Mouse (Mus musculus): ENCODE data around the gene B3galt1. TPM values are rescaled to one million over a fixed set of nuclear protein-coding genes. Genes with fewer than 3 reads are reported as not detected.

B3galt1 gene
- polyA plus RNA-seq, 1 experiment from 2014 or later, result 8.3 TPM

DNA sequence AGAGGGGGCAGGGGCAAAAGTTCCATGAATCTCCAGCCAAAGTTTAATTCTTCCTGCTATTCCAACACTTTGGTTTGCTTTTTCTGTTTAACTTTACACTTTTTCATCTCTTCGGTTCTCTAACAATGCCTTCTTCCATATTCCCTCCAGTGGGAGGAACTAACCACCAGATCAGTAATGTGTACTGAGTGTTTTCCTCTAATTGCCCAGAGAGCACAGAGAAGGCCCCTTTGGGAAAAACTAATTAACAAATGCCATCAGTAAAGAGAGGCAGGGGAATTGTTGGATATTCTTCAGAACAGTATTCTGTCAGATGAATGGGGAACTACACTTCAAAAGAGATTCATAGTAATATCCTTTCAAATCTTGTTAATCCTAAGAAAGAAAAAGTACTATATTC is 338.1 kb downstream of the B3galt1 start:
- Histone ChIP-seq H3K36me3 (ENCODE audit: control insufficient read depth, insufficient read depth, low read length) (no peaks in the 10 kb centered on the region), H3K4me1 (ENCODE audit: control insufficient read depth, insufficient read depth, low read length) (no peaks in the 10 kb centered on the region), H3K27ac (replicated peaks; ENCODE audit: low read depth, low read length) (no peak overlapping the region), H3K4me2 (ENCODE audit: low read depth, low read length) (no peak overlapping the region), H3K9ac (ENCODE audit: low read depth, low read length) (no peak overlapping the region), H3K9me3 (ENCODE audit: control insufficient read depth, low read length) (no peaks in the 10 kb centered on the region), H3K4me3 (ENCODE audit: low read depth, low read length) (no peak overlapping the region), H3K27me3 (replicated peaks; ENCODE audit: control insufficient read depth, insufficient read depth, low read length) (no peaks in the 10 kb centered on the region)
- no peak for DNase-seq (ENCODE audit: low spot score)
- 57% methylated on average over 1 of the region's 1 CpGs for WGBS
- no peak for ATAC-seq (ENCODE audit: low read depth)

DNA sequence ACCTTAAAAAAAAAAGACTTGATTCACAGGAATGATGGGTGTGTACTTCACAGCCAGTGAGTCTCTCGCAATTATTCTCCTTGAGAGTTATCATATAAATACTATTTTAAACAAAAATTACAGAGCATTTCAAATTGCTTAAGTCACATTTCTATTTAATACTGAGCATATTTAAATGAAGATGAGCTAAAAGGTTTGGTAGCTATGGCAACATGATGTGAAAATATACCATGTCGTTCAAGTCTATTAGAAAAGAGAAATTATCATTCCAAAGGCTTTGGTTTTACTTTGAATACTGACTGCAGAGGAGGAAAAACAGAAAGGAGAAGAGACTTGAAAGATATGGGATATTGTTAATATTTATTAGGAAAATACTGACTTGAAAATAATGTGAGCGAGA is 366.3 kb downstream of the B3galt1 start:
- Histone ChIP-seq H3K27me3 (replicated peaks; ENCODE audit: control insufficient read depth, insufficient read depth, low read length) (no peaks in the 10 kb centered on the region), H3K9me3 (ENCODE audit: control insufficient read depth, low read length) (no peaks in the 10 kb centered on the region), H3K27ac (replicated peaks; ENCODE audit: low read depth, low read length) (no peak overlapping the region), H3K36me3 (ENCODE audit: control insufficient read depth, insufficient read depth, low read length) (no peaks in the 10 kb centered on the region), H3K4me1 (ENCODE audit: control insufficient read depth, insufficient read depth, low read length) (no peaks in the 10 kb centered on the region), H3K9ac (ENCODE audit: low read depth, low read length) (no peak overlapping the region), H3K4me2 (ENCODE audit: low read depth, low read length) (no peak overlapping the region), H3K4me3 (ENCODE audit: low read depth, low read length) (no peak overlapping the region)
- WGBS, result 80% methylated on average over 3 of the region's 3 CpGs
- DNase-seq (ENCODE audit: low spot score), result no peak
- no peak for ATAC-seq (ENCODE audit: low read depth)

DNA sequence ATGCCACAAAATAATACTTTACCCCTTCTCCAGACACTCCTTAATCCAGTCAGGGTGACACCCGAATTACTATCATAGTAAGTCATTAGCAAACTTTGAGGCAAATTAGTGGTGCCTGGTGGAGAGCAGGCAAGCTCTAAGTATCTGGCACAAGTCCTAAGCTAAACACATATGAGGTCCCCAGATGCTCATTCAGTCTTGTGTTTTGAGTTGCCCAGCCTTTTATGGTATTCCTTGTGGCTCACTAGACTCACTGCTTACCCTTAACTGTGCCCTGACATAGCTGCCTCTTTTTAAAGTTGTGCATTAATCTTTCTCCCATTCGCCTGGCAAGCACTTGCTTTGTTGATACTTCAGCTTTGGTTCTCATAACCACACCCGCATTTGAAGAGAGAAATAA is 382.7 kb downstream of the B3galt1 start:
- Histone ChIP-seq H3K4me3 (ENCODE audit: low read depth, low read length) (no peak overlapping the region), H3K27me3 (replicated peaks; ENCODE audit: control insufficient read depth, insufficient read depth, low read length) (no peaks in the 10 kb centered on the region), H3K4me2 (ENCODE audit: low read depth, low read length) (no peak overlapping the region), H3K9ac (ENCODE audit: low read depth, low read length) (no peak overlapping the region), H3K27ac (replicated peaks; ENCODE audit: low read depth, low read length) (no peak overlapping the region), H3K36me3 (ENCODE audit: control insufficient read depth, insufficient read depth, low read length) (no peaks in the 10 kb centered on the region), H3K4me1 (ENCODE audit: control insufficient read depth, insufficient read depth, low read length) (no peaks in the 10 kb centered on the region), H3K9me3 (ENCODE audit: control insufficient read depth, low read length) (no peaks in the 10 kb centered on the region)
- no peak for ATAC-seq (ENCODE audit: low read depth)
- WGBS, result 66% methylated on average over 3 of the region's 3 CpGs
- no peak for DNase-seq (ENCODE audit: low spot score)

DNA sequence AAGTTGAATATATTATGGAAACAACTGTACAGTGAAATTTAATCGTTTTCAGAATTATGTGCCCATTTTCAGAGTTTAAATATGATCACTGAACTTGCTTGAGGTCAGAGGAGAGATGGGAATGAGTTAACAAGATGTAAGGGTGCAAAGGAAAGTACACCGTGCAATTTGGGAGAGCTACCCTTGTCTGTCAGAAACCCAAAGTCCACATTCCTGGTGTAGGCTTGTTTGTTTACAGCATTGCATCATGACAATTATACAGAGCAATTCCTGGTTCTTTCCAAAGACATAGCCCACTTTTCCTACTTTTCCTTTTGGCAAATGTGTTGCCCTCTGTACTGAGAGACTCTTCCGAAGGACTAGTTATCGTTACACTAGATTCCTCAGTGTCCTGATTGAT is 390.5 kb downstream of the B3galt1 start:
- Histone ChIP-seq H3K4me1 (ENCODE audit: control insufficient read depth, insufficient read depth, low read length) (no peaks in the 10 kb centered on the region), H3K36me3 (ENCODE audit: control insufficient read depth, insufficient read depth, low read length) (no peaks in the 10 kb centered on the region), H3K9ac (ENCODE audit: low read depth, low read length) (no peak overlapping the region), H3K27ac (replicated peaks; ENCODE audit: low read depth, low read length) (no peak overlapping the region), H3K4me2 (ENCODE audit: low read depth, low read length) (no peak overlapping the region), H3K4me3 (ENCODE audit: low read depth, low read length) (no peak overlapping the region), H3K9me3 (ENCODE audit: control insufficient read depth, low read length) (no peaks in the 10 kb centered on the region), H3K27me3 (replicated peaks; ENCODE audit: control insufficient read depth, insufficient read depth, low read length) (no peaks in the 10 kb centered on the region)
- no peak for ATAC-seq (ENCODE audit: low read depth)
- DNase-seq (ENCODE audit: low spot score), result no peak
- WGBS, result 81% methylated on average over 4 of the region's 4 CpGs

- no peak for ATAC-seq (ENCODE audit: low read depth)
- no peaks in the 10 kb centered on the region for H3K4me1 ChIP-seq (ENCODE audit: control insufficient read depth, insufficient read depth, low read length)
- no peak overlapping the region for H3K4me3 ChIP-seq (ENCODE audit: low read depth, low read length)
- H3K4me2 ChIP-seq (ENCODE audit: low read depth, low read length), result no peak overlapping the region
- 54% methylated on average over 2 of the region's 2 CpGs for WGBS
- H3K36me3 ChIP-seq (ENCODE audit: control insufficient read depth, insufficient read depth, low read length), result no peaks in the 10 kb centered on the region
- H3K9me3 ChIP-seq (ENCODE audit: control insufficient read depth, low read length), result no peaks in the 10 kb centered on the region
- H3K9ac ChIP-seq (ENCODE audit: low read depth, low read length), result no peak overlapping the region
- no peaks in the 10 kb centered on the region for H3K27me3 ChIP-seq (replicated peaks; ENCODE audit: control insufficient read depth, insufficient read depth, low read length)
- no peak for DNase-seq (ENCODE audit: low spot score)
- no peak overlapping the region for H3K27ac ChIP-seq (replicated peaks; ENCODE audit: low read depth, low read length)
Measured at GRCm38 (mm10) chr2:67957561-67957960, 391.9 kb downstream of the B3galt1 start.

GRCm38 (mm10) chr2:67960711-67961110 is 395.0 kb downstream of the B3galt1 start:
- no peak for DNase-seq (ENCODE audit: low spot score)
- 63% methylated on average over 2 of the region's 2 CpGs for WGBS
- H3K4me3 ChIP-seq (ENCODE audit: low read depth, low read length), result no peak overlapping the region

GRCm38 (mm10) chr2:67968812-67969211 is 403.1 kb downstream of the B3galt1 start:
- Histone ChIP-seq H3K4me3 (ENCODE audit: low read depth, low read length) (no peak overlapping the region), H3K27ac (replicated peaks; ENCODE audit: low read depth, low read length) (no peak overlapping the region), H3K9ac (ENCODE audit: low read depth, low read length) (no peak overlapping the region), H3K4me1 (ENCODE audit: control insufficient read depth, insufficient read depth, low read length) (no peaks in the 10 kb centered on the region), H3K36me3 (ENCODE audit: control insufficient read depth, insufficient read depth, low read length) (no peaks in the 10 kb centered on the region), H3K4me2 (ENCODE audit: low read depth, low read length) (no peak overlapping the region), H3K27me3 (replicated peaks; ENCODE audit: control insufficient read depth, insufficient read depth, low read length) (no peaks in the 10 kb centered on the region), H3K9me3 (ENCODE audit: control insufficient read depth, low read length) (no peaks in the 10 kb centered on the region)
- no peak for DNase-seq (ENCODE audit: low spot score)
- ATAC-seq (ENCODE audit: low read depth), result no peak

More at GRCm38 (mm10) chr2:67960711-67961110, 395.0 kb downstream of the B3galt1 start:
- Histone ChIP-seq H3K4me1 (ENCODE audit: control insufficient read depth, insufficient read depth, low read length) (no peaks in the 10 kb centered on the region), H3K9ac (ENCODE audit: low read depth, low read length) (no peak overlapping the region), H3K27ac (replicated peaks; ENCODE audit: low read depth, low read length) (no peak overlapping the region), H3K9me3 (ENCODE audit: control insufficient read depth, low read length) (no peaks in the 10 kb centered on the region), H3K4me2 (ENCODE audit: low read depth, low read length) (no peak overlapping the region), H3K27me3 (replicated peaks; ENCODE audit: control insufficient read depth, insufficient read depth, low read length) (no peaks in the 10 kb centered on the region), H3K36me3 (ENCODE audit: control insufficient read depth, insufficient read depth, low read length) (no peaks in the 10 kb centered on the region)
- ATAC-seq (ENCODE audit: low read depth), result no peak

- Histone ChIP-seq H3K36me3 (ENCODE audit: control insufficient read depth, insufficient read depth, low read length) (no peaks in the 10 kb centered on the region), H3K27me3 (replicated peaks; ENCODE audit: control insufficient read depth, insufficient read depth, low read length) (no peaks in the 10 kb centered on the region), H3K4me3 (ENCODE audit: low read depth, low read length) (no peak overlapping the region), H3K27ac (replicated peaks; ENCODE audit: low read depth, low read length) (no peak overlapping the region), H3K4me2 (ENCODE audit: low read depth, low read length) (no peak overlapping the region), H3K9ac (ENCODE audit: low read depth, low read length) (no peak overlapping the region), H3K9me3 (ENCODE audit: control insufficient read depth, low read length) (no peaks in the 10 kb centered on the region), H3K4me1 (ENCODE audit: control insufficient read depth, insufficient read depth, low read length) (no peaks in the 10 kb centered on the region)
- DNase-seq (ENCODE audit: low spot score) (no peak), ATAC-seq (ENCODE audit: low read depth) (no peak)
- WGBS, result 67% methylated on average over 7 of the region's 7 CpGs
Measured at GRCm38 (mm10) chr2:67971091-67971490, 405.4 kb downstream of the B3galt1 start.

DNA sequence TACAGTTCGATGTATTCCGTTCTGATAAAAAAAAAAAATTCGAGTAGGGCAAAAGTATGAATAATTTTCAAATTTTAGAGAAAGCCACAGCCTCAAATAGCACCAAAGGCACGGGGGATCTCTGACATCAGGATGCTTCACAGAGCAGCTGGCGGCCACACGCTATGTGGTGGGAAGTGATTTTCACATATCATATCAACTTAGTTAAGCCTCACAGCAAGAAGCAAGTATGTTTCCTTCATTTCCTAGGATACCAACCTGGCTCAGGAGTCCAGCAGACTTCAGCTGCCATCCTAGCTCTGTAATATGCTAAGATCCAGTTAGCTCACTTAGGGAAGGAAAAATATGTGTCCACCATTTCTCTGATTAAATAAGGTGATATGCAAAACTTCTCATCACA is 405.9 kb downstream of the B3galt1 start:
- no peaks in the 10 kb centered on the region for H3K27me3 ChIP-seq (replicated peaks; ENCODE audit: control insufficient read depth, insufficient read depth, low read length)
- WGBS, result 58% methylated on average over 6 of the region's 6 CpGs
- no peaks in the 10 kb centered on the region for H3K36me3 ChIP-seq (ENCODE audit: control insufficient read depth, insufficient read depth, low read length)
- H3K4me2 ChIP-seq (ENCODE audit: low read depth, low read length), result no peak overlapping the region
- ATAC-seq (ENCODE audit: low read depth) (no peak), DNase-seq (ENCODE audit: low spot score) (no peak)
- H3K9ac ChIP-seq (ENCODE audit: low read depth, low read length), result no peak overlapping the region
- H3K4me3 ChIP-seq (ENCODE audit: low read depth, low read length), result no peak overlapping the region
- H3K4me1 ChIP-seq (ENCODE audit: control insufficient read depth, insufficient read depth, low read length), result no peaks in the 10 kb centered on the region
- no peak overlapping the region for H3K27ac ChIP-seq (replicated peaks; ENCODE audit: low read depth, low read length)
- H3K9me3 ChIP-seq (ENCODE audit: control insufficient read depth, low read length), result no peaks in the 10 kb centered on the region
